Mouse (Mus musculus) CH12.LX (cell line): Measurements from ENCODE around the gene Vmn2r99.

ENCODE experiments used
- CTCF ChIP-seq, 2 experiments: IDR thresholded peaks in 1 of 2; conservative IDR thresholded peaks in 1 of 2; 2 replicates each; pipeline ENCODE4 v1.5.1; 2011 to 2012; ENCODE audit warnings: low read depth in 2 of 2, low read length in 2 of 2, improper control_type of control experiment in 1 of 2, inconsistent platforms in 1 of 2, mild to moderate bottlenecking in 1 of 2, moderate library complexity in 1 of 2
- E2F4 ChIP-seq: IDR thresholded peaks from 2 replicates; pipeline ENCODE4 v1.6.1; 2011; ENCODE audit warnings: low read depth, low read length, improper control_type of control experiment; ENCODE audit not compliant: insufficient replicate concordance
- EP300 ChIP-seq: IDR thresholded peaks from 2 replicates; pipeline ENCODE4 v1.6.1; 2011; ENCODE audit warnings: low read length, improper control_type of control experiment
- MAFK ChIP-seq: IDR thresholded peaks from 2 replicates; pipeline ENCODE4 v1.6.1; 2011; ENCODE audit warnings: low read length, improper control_type of control experiment; ENCODE audit not compliant: insufficient replicate concordance
- TCF12 ChIP-seq: IDR thresholded peaks from 2 replicates; pipeline ENCODE4 v1.6.1; 2014; ENCODE audit warnings: low read depth, mild to moderate bottlenecking, inconsistent platforms, low read length, improper control_type of control experiment
- USF2 ChIP-seq: conservative IDR thresholded peaks from 2 replicates; pipeline ENCODE4 v1.6.1; 2011; ENCODE audit warnings: low read depth, low read length, improper control_type of control experiment

DNA sequence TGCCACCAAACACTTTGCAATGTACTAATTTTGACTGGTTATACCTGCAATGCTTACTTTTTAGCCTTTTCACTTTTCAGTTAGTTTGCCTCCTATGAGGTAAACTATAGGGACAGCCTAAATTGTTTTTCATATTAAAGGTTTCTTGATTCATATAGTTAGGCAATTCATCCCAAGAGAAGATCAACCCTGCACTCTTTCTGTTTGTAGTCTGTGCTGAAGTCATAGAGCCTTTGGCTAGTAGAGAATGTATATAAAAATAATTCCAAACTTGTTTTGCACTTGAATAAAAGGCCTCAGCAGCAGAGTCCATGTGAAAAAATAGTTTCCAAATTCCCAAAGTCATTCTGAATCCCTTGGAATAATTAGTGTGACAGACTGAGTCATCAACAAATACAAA, at the start of gene Vmn2r99:
- TF ChIP-seq CTCF (conservative IDR thresholded peaks at IDR 0.05 in 1 of 2, IDR thresholded peaks at IDR 0.05 in 1 of 2; ENCODE audit: low read depth in 2 of 2, low read length in 2 of 2) (no peak), USF2 (no peak), E2F4 (no peak), MAFK (no peak), EP300 (no peak), TCF12 (no peak)
